11 mouse cellular contexts compared by ENCODE assay signal in the genomic region with DNA sequence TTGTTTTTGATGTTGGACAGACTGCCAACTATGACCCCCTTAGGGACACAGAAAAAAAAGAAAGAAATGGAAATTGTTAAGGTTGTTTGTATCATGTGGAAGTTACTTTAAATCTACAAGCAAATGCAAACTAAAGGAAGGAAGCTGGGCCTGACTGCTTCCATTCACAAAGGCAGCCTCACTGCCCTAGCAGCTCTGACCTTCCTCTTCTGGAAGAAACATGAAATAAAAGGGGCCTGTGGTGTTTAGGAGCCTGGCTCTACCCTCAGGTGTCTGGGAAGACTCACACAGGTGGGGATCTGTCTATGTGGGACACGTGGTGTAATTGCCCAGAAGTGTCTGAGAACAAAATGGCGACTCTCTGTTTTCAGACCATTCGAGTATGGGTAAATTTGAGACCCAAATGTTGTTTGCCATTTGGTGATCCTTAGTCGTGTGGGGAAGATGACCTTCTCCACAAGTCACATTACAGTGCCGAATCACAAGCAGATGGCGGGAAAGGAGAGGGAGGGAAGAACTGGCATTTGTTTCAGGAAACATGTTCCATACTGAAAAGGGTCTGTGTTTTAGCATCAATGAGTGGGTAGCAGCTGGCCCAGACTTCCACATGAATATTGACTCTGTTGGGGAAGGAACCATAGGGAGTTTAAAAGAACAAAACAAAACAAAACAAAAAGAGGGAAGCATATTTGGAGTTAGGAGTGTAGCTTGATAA. TPM values are rescaled to one million over a fixed set of nuclear protein-coding genes. Genes with fewer than 3 reads are reported as not detected.
A peak's percentile ranks its signal among the peaks of the same experiment; 100 is the strongest.
DNase-seq lines count a peak whose midpoint lies in the region; ATAC-seq and TF ChIP-seq lines count a peak whose summit lies in the region.
"Had no signal": no experiment of that assay in that cellular context is flagged by ENCODE, and none has a peak within 500 bp of the region (broad histone marks: within the 10 kb centered on the region; RNA-seq: fewer than 3 reads in every experiment).

No protein-coding gene starts in this region.

- no peak for DNase-seq in heart, embryonic 10.5 days (ENCODE audit: low spot score)
- no peak for DNase-seq in heart, postnatal 4 days
- DNase-seq in lung, embryonic 14.5 days: no peak
- no peak for DNase-seq in lung, postnatal 25 days (ENCODE audit: low spot score)
- DNase-seq in midbrain, embryonic 14.5 days: no peak
- no peak for DNase-seq in cerebellum, postnatal 4 days (ENCODE audit: low spot score in 2 of 2)
- DNase-seq: cerebellum, postnatal 36 days; thymus, postnatal 4 days had no signal

- H3K4me2 ChIP-seq in lung, embryonic 14.5 days: no peak overlapping the region
- H3K4me2 ChIP-seq in intestine, embryonic 15.5 days (replicated peaks): no peak overlapping the region
- no peak overlapping the region for H3K4me2 ChIP-seq in midbrain, embryonic 14.5 days (ENCODE audit: low read length)

- H3K9me3 ChIP-seq in heart, embryonic 10.5 days: no peaks in the 10 kb centered on the region
- H3K9me3 ChIP-seq in lung, embryonic 14.5 days (ENCODE audit: low read depth, low read length): no peaks in the 10 kb centered on the region
- H3K9me3 ChIP-seq in intestine, embryonic 15.5 days: no peaks in the 10 kb centered on the region
- no peaks in the 10 kb centered on the region for H3K9me3 ChIP-seq in midbrain, embryonic 14.5 days (ENCODE audit: control insufficient read depth, low read length)

- 63% methylated on average over 6 of the region's 6 CpGs for WGBS in heart, embryonic 10.5 days
- WGBS in lung, embryonic 14.5 days: 58% methylated on average over 6 of the region's 6 CpGs
- 55% methylated on average over 6 of the region's 6 CpGs for WGBS in intestine, embryonic 15.5 days
- 69% methylated on average over 6 of the region's 6 CpGs for WGBS in small intestine, adult 2 months
- 82% methylated on average over 6 of the region's 6 CpGs for WGBS in midbrain, embryonic 14.5 days

- TF ChIP-seq POLR2A in small intestine, adult 2 months (IDR thresholded peaks at IDR 0.05; ENCODE audit: low read depth, low read length): no peak

- H3K27ac ChIP-seq in heart, embryonic 10.5 days: peak overlapping the region; percentile 88
- H3K27ac ChIP-seq in lung, embryonic 14.5 days (ENCODE audit: low read depth): peak overlapping the region; percentile 90
- H3K27ac ChIP-seq in intestine, embryonic 15.5 days: peak overlapping the region; percentile 68
- H3K27ac ChIP-seq in small intestine, adult 2 months (ENCODE audit: insufficient read depth, low read depth, low read length): peak overlapping the region; percentile 74
- H3K27ac ChIP-seq in midbrain, embryonic 14.5 days (replicated peaks; ENCODE audit: low read depth, low read length): no peak overlapping the region

- H3K36me3 ChIP-seq in heart, embryonic 10.5 days: peaks cover 19% of the 10 kb centered on the region; the same call in 1 of the 2 replicates
- peaks cover 35% of the 10 kb centered on the region for H3K36me3 ChIP-seq in lung, embryonic 14.5 days (ENCODE audit: insufficient read depth)
- peaks cover 6% of the 10 kb centered on the region; the same call in 1 of the 2 replicates for H3K36me3 ChIP-seq in intestine, embryonic 15.5 days
- H3K36me3 ChIP-seq in small intestine, adult 2 months (ENCODE audit: control insufficient read depth, insufficient read depth, low read length): peaks cover 35% of the 10 kb centered on the region
- peaks cover 8% of the 10 kb centered on the region; the same call in 1 of the 2 replicates for H3K36me3 ChIP-seq in midbrain, embryonic 14.5 days (ENCODE audit: control insufficient read depth, insufficient read depth, low read length)

- no peak overlapping the region for H3K9ac ChIP-seq in lung, embryonic 14.5 days
- H3K9ac ChIP-seq in intestine, embryonic 15.5 days: no peak overlapping the region
- H3K9ac ChIP-seq in midbrain, embryonic 14.5 days (replicated peaks; ENCODE audit: low read length): no peak overlapping the region

- no peak for TF ChIP-seq CTCF in lung, embryonic 14.5 days (IDR thresholded peaks at IDR 0.05; ENCODE audit: low read depth)
- no peak for TF ChIP-seq CTCF in small intestine, adult 2 months (IDR thresholded peaks at IDR 0.05; ENCODE audit: extremely low read depth, insufficient read length, insufficient replicate concordance, low read depth, low read length)

- no peak overlapping the region for H3K4me3 ChIP-seq in heart, embryonic 10.5 days
- H3K4me3 ChIP-seq in lung, embryonic 14.5 days (ENCODE audit: low read depth, low read length): no peak overlapping the region
- H3K4me3 ChIP-seq in intestine, embryonic 15.5 days (replicated peaks): no peak overlapping the region
- H3K4me3 ChIP-seq in small intestine, adult 2 months (ENCODE audit: low read depth, low read length): no peak overlapping the region
- H3K4me3 ChIP-seq in midbrain, embryonic 14.5 days (replicated peaks; ENCODE audit: low read depth, low read length): no peak overlapping the region

- H3K4me1 ChIP-seq in heart, embryonic 10.5 days: peaks cover 39% of the 10 kb centered on the region
- peaks cover 22% of the 10 kb centered on the region for H3K4me1 ChIP-seq in lung, embryonic 14.5 days (ENCODE audit: insufficient read depth)
- H3K4me1 ChIP-seq in intestine, embryonic 15.5 days (replicated peaks): peaks cover 21% of the 10 kb centered on the region
- H3K4me1 ChIP-seq in small intestine, adult 2 months (ENCODE audit: control insufficient read depth, insufficient read depth, insufficient read length, low read length): no peaks in the 10 kb centered on the region; the same call in 1 of the 2 replicates
- no peaks in the 10 kb centered on the region for H3K4me1 ChIP-seq in midbrain, embryonic 14.5 days (ENCODE audit: control insufficient read depth, insufficient read depth, low read length)

- H3K27me3 ChIP-seq in heart, embryonic 10.5 days (ENCODE audit: insufficient read depth, poor library complexity, severe bottlenecking): no peaks in the 10 kb centered on the region
- H3K27me3 ChIP-seq in lung, embryonic 14.5 days (ENCODE audit: insufficient read depth, low read length): no peaks in the 10 kb centered on the region
- H3K27me3 ChIP-seq in intestine, embryonic 15.5 days (replicated peaks): no peaks in the 10 kb centered on the region
- no peaks in the 10 kb centered on the region for H3K27me3 ChIP-seq in small intestine, adult 2 months (ENCODE audit: control insufficient read depth, insufficient read depth, low read length)
- no peaks in the 10 kb centered on the region for H3K27me3 ChIP-seq in midbrain, embryonic 14.5 days (ENCODE audit: control insufficient read depth, insufficient read depth, low read length)

- ATAC-seq in lung, embryonic 14.5 days (ENCODE audit: insufficient read depth): no peak
- ATAC-seq in intestine, embryonic 15.5 days: no peak; the same call in 1 of the 2 replicates
- ATAC-seq in midbrain, embryonic 14.5 days (ENCODE audit: low FRiP score, low TSS enrichment): no peak

RNA-seq across cellular contexts. Expression of a gene that starts 13.0 kb away (rescaled TPM):
- 186 and 196 TPM in 2 replicates for polyA plus RNA-seq in heart, embryonic 10.5 days (2016; fragmentation: Nextera tagmentation; extraction: Ambion mirVana)
- total RNA-seq in heart, postnatal 4 days (2021): 100 to 1,000 TPM; 120 to 123 TPM
- 176 and 188 TPM in 2 replicates for polyA plus RNA-seq in lung, embryonic 14.5 days (2014; fragmentation: Nextera tagmentation; extraction: Ambion mirVana)
- 145 and 157 TPM in 2 replicates for polyA plus RNA-seq in intestine, embryonic 15.5 days (2015; fragmentation: Nextera tagmentation; extraction: Ambion mirVana)
- polyA plus RNA-seq in small intestine, adult 2 months (2012; rRNA removed): 7.4 and 13.2 TPM in 2 replicates
- 128 and 134 TPM in 2 replicates for polyA plus RNA-seq in midbrain, embryonic 14.5 days (2014; fragmentation: Nextera tagmentation; extraction: Ambion mirVana)

RNA-seq across cellular contexts. Expression of a gene that starts 45.7 kb away (rescaled TPM):
- polyA plus RNA-seq in heart, embryonic 10.5 days (2016; fragmentation: Nextera tagmentation; extraction: Ambion mirVana): 0.55 and 1.0 TPM in 2 replicates
- under 1 TPM; 0.41 to 0.79 TPM for total RNA-seq in heart, postnatal 4 days (2021)
- polyA plus RNA-seq in lung, embryonic 14.5 days (2014; fragmentation: Nextera tagmentation; extraction: Ambion mirVana): 0.11 TPM in 1 of 2 replicates, not detected in the other
- 0.74 and 1.5 TPM in 2 replicates for polyA plus RNA-seq in intestine, embryonic 15.5 days (2015; fragmentation: Nextera tagmentation; extraction: Ambion mirVana)
- polyA plus RNA-seq in small intestine, adult 2 months (2012; rRNA removed): not detected in 2 replicates
- 1.1 and 1.7 TPM in 2 replicates for polyA plus RNA-seq in midbrain, embryonic 14.5 days (2014; fragmentation: Nextera tagmentation; extraction: Ambion mirVana)
- total RNA-seq: megakaryocyte-erythroid progenitor cell, adult 5-6 weeks had no signal

RNA-seq across cellular contexts. Expression of a gene that starts 45.9 kb away (rescaled TPM):
- 21.8 and 26.9 TPM in 2 replicates for polyA plus RNA-seq in heart, embryonic 10.5 days (2016; fragmentation: Nextera tagmentation; extraction: Ambion mirVana)
- 10 to 100 TPM; 17.5 to 18.7 TPM for total RNA-seq in heart, postnatal 4 days (2021)
- 29.3 and 31.3 TPM in 2 replicates for polyA plus RNA-seq in lung, embryonic 14.5 days (2014; fragmentation: Nextera tagmentation; extraction: Ambion mirVana)
- polyA plus RNA-seq in intestine, embryonic 15.5 days (2015; fragmentation: Nextera tagmentation; extraction: Ambion mirVana): 17.8 and 20.7 TPM in 2 replicates
- polyA plus RNA-seq in small intestine, adult 2 months (2012; rRNA removed): 3.2 and 5.2 TPM in 2 replicates
- 27.7 and 33.5 TPM in 2 replicates for polyA plus RNA-seq in midbrain, embryonic 14.5 days (2014; fragmentation: Nextera tagmentation; extraction: Ambion mirVana)
